Mouse (Mus musculus): ENCODE measurements at regions not wholly inside any gene's neighbourhood (a gene's known extent, or its start where the extent isn't known, plus 50 kb on each side); places are given as distances from the start of the nearest gene placed in this dataset.

GRCm38 (mm10) chr10:97778531-97778930 lies 52.0 kb upstream of the C030005K15Rik start:
- no peak for DNase-seq (ENCODE audit: extremely low spot score, low spot score)

GRCm38 (mm10) chr10:97779335-97779734 lies 52.8 kb upstream of the C030005K15Rik start:
- DNase-seq (ENCODE audit: extremely low spot score, low spot score), result no peak

DNA sequence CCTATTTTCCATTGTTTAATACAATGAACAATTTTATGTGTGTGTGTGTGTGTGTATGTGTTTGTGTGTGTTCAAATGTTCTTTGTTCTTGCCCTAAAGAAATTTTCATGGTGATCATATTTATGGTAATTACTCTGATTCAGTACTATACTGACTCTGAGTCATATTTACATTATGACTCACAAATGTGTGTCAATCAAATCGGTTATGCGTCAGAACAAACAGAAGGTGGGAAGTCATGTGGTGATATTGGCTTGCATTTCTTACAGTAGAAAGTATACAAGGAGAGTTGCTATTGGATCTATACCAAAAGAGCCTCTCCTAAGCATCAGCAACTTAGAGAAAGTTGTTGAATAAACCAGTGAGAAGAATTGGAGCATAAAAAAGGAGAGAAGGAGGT lies 67.2 kb upstream of the C030005K15Rik start:
- DNase-seq (ENCODE audit: extremely low spot score, low spot score), result no peak

- no peak for DNase-seq (ENCODE audit: extremely low spot score, low spot score)
These were observed 75.1 kb upstream of the C030005K15Rik start for GRCm38 (mm10) chr10:97801448-97802265.

DNA sequence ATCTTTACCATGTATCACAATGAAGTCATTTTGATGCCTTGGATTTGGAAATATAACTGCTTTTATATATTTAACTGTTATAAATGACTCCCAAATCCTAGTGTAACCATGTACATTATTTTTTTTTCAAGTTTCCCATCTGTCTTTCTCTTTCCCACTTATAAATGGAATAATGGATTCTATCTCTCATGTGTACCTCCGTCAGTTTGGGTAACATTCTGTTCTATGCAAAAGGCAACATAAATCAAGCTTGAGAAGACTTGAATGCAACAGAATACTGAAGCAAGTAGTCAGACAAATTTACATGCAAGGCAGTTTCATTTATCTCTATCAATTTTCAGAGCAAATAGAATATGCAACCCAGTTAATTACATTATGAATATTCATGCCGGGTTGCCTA lies 81.4 kb upstream of the C030005K15Rik start:
- no peak for DNase-seq (ENCODE audit: extremely low spot score, low spot score)

- no peak for DNase-seq (ENCODE audit: extremely low spot score, low spot score)
These were observed 116.0 kb upstream of the C030005K15Rik start for GRCm38 (mm10) chr10:97842574-97842973.

- no peak for DNase-seq (ENCODE audit: extremely low spot score, low spot score)
These were observed 124.9 kb upstream of the C030005K15Rik start for GRCm38 (mm10) chr10:97851487-97851886.

DNA sequence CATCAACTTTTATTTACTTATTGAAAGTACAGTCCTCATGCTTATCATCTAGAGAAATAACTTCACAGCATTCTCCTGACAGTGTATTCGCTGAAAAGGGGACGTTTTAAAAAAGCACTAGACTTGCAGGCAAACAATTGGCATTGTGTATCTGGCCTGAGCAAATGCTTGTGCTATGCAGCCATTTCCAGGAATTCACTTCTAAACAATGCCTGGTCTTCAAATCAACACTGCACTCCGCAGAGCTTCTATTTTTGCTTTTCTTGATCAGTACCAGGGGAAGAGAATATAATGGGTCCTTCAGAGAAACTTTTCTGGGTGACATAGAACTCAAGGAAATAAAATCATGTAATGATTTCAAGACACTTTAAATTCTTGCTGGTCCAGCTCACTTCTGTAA lies 150.5 kb upstream of the C030005K15Rik start:
- DNase-seq (ENCODE audit: extremely low spot score, low spot score), result no peak

- DNase-seq (ENCODE audit: extremely low spot score, low spot score), result no peak
These were observed 159.5 kb upstream of the C030005K15Rik start for GRCm38 (mm10) chr10:97886049-97886448.

GRCm38 (mm10) chr10:97905793-97906192 lies 179.2 kb upstream of the C030005K15Rik start:
- no peak for DNase-seq (ENCODE audit: extremely low spot score, low spot score)

- DNase-seq (ENCODE audit: extremely low spot score, low spot score), result no peak
These were observed 199.0 kb upstream of the C030005K15Rik start for GRCm38 (mm10) chr10:97925568-97925967.

DNA sequence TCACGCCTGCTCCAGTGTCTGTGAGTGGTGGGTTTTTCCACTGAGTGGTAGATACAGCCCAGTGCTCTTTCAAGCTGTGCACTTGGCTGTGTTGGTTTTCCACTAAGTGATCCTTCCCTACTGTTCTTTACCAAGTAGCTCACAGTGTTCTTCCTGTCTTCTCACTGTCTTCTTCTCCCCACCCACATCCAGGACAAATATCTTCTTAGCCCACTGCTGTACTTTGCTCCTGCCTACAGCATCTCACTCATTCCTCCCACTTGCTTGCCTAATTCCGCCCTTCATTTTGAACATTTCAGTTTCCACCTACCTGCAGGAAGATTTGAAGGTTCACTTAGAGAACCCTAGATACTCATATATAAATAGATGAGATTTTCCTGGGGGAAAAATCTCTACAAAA lies 213.8 kb upstream of the C030005K15Rik start:
- no peak for DNase-seq (ENCODE audit: extremely low spot score, low spot score)

DNA sequence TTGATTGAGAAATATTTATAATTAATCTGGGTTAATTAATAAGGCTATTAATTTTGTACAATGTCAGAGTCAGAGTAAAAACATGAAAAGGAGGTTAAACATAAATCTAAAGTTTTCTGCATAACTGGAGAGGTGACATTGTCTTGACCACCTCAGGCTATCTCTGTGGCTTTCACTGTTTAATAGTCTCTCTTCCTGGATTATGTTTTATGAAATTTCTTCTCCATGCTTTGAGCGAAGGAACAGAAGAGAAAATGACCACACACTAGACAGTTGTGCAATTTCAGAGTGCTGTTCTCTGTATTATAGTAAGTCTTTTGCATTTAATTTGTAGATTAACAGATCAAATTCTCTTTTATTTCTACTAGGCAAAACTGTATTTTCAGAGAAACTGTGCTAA lies 239.3 kb upstream of the C030005K15Rik start:
- DNase-seq (ENCODE audit: extremely low spot score, low spot score), result no peak

DNA sequence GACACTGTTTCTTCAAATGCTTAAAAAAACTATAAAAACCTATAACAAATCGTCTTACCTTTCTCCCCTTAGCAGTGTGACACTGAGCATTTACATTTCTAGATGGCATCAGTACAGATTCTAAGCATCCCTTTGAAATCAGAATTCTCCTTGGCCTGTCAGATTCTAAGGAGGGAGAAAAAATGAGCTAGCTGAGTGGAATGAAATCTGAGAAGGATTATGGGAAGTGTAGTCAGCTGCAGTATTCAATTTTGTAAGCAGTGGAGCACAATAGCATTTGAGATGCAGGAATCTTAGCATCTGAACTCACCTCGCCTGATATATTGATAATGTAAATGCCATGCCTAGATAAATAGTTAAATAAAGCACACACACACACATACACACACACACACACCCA lies 240.4 kb upstream of the C030005K15Rik start:
- no peak for DNase-seq (ENCODE audit: extremely low spot score, low spot score)

- no peak for DNase-seq (ENCODE audit: extremely low spot score, low spot score)
These were observed 280.5 kb upstream of the C030005K15Rik start for GRCm38 (mm10) chr10:98007037-98007436.

- DNase-seq (ENCODE audit: extremely low spot score, low spot score), result no peak
These were observed 281.8 kb upstream of the C030005K15Rik start for GRCm38 (mm10) chr10:98008355-98008754.

DNA sequence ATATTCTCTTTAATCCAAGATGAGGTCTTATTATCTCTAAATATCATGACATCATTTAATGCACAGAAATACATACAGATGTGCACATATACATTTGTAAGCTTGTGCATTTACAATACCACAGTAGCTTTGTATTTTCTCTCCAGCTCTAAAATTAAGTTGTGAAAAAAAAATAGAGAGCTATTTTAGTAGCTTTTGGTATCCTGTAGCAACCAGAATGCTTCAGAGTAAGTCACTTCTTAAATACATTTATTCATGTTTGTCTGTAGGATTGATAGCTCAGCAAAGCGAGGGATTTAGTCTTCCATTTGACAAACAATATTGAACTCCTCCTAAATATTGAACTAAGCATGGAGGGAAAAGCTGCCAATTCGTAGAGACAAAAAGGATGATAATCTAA lies 286.4 kb upstream of the C030005K15Rik start:
- no peak for DNase-seq (ENCODE audit: extremely low spot score, low spot score)

GRCm38 (mm10) chr10:98014985-98015902 lies 288.7 kb upstream of the C030005K15Rik start:
- DNase-seq (ENCODE audit: extremely low spot score, low spot score), result no peak

- DNase-seq (ENCODE audit: extremely low spot score, low spot score), result no peak
These were observed 290.2 kb upstream of the C030005K15Rik start for GRCm38 (mm10) chr10:98016596-98017304.

DNA sequence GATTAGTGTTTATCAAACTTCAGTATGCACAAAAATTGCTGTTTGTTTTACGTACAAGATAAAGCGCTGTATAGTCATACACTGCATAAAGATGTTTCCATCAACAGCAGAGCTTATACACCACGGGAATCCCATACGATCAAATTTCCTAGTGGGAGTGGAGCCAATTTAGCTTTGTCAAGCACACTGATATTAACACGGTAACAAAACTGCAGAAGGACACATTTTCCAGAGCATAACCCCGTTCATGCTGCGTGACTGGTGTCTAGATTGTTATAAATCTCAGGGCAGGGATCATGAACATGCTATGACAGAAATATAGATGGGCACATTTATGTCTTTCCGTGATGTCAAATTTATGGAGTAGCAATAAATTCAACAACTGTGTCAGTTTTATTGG lies 302.6 kb upstream of the C030005K15Rik start:
- no peak for DNase-seq (ENCODE audit: extremely low spot score, low spot score)

DNA sequence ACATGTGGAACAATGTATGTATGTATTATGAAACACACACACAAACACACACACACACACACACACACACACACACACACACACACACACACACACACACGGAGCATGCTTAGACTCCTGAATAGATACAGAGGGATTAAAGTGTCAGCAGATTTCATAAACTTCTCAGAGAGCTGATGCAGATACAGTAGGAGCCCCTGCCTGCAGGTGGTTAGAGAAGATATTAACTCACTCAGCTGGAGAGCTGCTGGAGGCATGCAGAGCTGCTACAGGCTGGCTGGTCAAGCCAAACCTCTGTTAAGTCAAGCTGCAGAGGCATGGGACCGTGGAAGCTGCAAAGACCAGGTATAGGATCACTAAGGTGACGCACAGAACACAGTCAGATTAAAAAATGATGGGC lies 303.1 kb upstream of the C030005K15Rik start:
- DNase-seq (ENCODE audit: extremely low spot score, low spot score), result no peak

GRCm38 (mm10) chr10:98032661-98033060 lies 306.1 kb upstream of the C030005K15Rik start:
- DNase-seq (ENCODE audit: extremely low spot score, low spot score), result no peak

Data from neural tube, embryonic 10.5 days (tissue).